8 mouse cellular contexts compared by ENCODE assay signal in genomic region chr1:80637214-80637705, GRCm38 (mm10).
DNase-seq lines count a peak whose midpoint lies in the region; ATAC-seq lines count a peak whose summit lies in the region.

No protein-coding gene starts in this region.

- no peak overlapping the region for H3K4me3 ChIP-seq in kidney, embryonic 16.5 days (ENCODE audit: low read length)
- no peak overlapping the region for H3K4me3 ChIP-seq in stomach, embryonic 14.5 days (ENCODE audit: low read depth, low read length)

- H3K27ac ChIP-seq in kidney, embryonic 16.5 days (ENCODE audit: low read length): no peak overlapping the region
- 0 out of 2 replicates have a peak overlapping the region, but pooled peaks have one; percentile 3 for H3K27ac ChIP-seq in stomach, embryonic 14.5 days (ENCODE audit: low read length)

- H3K9ac ChIP-seq in kidney, embryonic 16.5 days (replicated peaks; ENCODE audit: low read length): no peak overlapping the region
- no peak overlapping the region for H3K9ac ChIP-seq in stomach, embryonic 14.5 days (replicated peaks; ENCODE audit: low read depth, low read length)

- H3K4me2 ChIP-seq in kidney, embryonic 16.5 days (replicated peaks; ENCODE audit: low read depth, low read length): no peak overlapping the region
- H3K4me2 ChIP-seq in stomach, embryonic 14.5 days (replicated peaks; ENCODE audit: low read depth, low read length): no peak overlapping the region

- peak; percentile 10 for DNase-seq in kidney, adult 11 months
- peak; percentile 12 for DNase-seq in gastrocnemius, adult 18-20 months (ENCODE audit: low spot score)
- peak; percentile 20 to 40 for DNase-seq in kidney, postnatal 25 days
- DNase-seq in lung, postnatal 25 days (ENCODE audit: low spot score): peak; percentile 29
- no peak for DNase-seq in adrenal gland, adult 2 months

- no peaks in the 10 kb centered on the region for H3K27me3 ChIP-seq in kidney, embryonic 16.5 days (ENCODE audit: insufficient read depth, low read length)
- H3K27me3 ChIP-seq in stomach, embryonic 14.5 days (ENCODE audit: control insufficient read depth, insufficient read depth, low read length): no peaks in the 10 kb centered on the region

- no peaks in the 10 kb centered on the region for H3K4me1 ChIP-seq in kidney, embryonic 16.5 days (ENCODE audit: insufficient read depth, low read length)
- H3K4me1 ChIP-seq in stomach, embryonic 14.5 days (ENCODE audit: control insufficient read depth, insufficient read depth, low read length): no peaks in the 10 kb centered on the region

- H3K36me3 ChIP-seq in kidney, embryonic 16.5 days (ENCODE audit: insufficient read depth, low read length): no peaks in the 10 kb centered on the region
- no peaks in the 10 kb centered on the region for H3K36me3 ChIP-seq in stomach, embryonic 14.5 days (ENCODE audit: control insufficient read depth, insufficient read depth, low read length)

- ATAC-seq in kidney, embryonic 16.5 days (ENCODE audit: low FRiP score, low TSS enrichment): no peak
- ATAC-seq in activated CD4-positive, CD25-positive, alpha-beta regulatory T cell, adult 4 months: peak; percentile 41
- no peak for ATAC-seq in stomach, embryonic 14.5 days (ENCODE audit: insufficient number of reproducible peaks, insufficient read depth, low FRiP score, low read depth)

- H3K9me3 ChIP-seq in kidney, embryonic 16.5 days (ENCODE audit: low read length): no peaks in the 10 kb centered on the region
- H3K9me3 ChIP-seq in stomach, embryonic 14.5 days (ENCODE audit: control insufficient read depth, low read depth, low read length): no peaks in the 10 kb centered on the region

- WGBS in kidney, embryonic 16.5 days: 54% methylated on average over 4 of the region's 4 CpGs
- WGBS in stomach, embryonic 14.5 days: 60% methylated on average over 4 of the region's 4 CpGs
